Mouse (Mus musculus) adipose tissue, adult 10 weeks (tissue): ENCODE measurements around the gene Dppa5a. TPM values are rescaled to one million over a fixed set of nuclear protein-coding genes. Genes with fewer than 3 reads are reported as not detected.

ENCODE experiments used
- polyA plus RNA-seq: library from polyadenylated mRNA; stranded (reverse); fragments of 350-450 nt; fragmentation: Illumina TruSeq; extraction: RNeasy Lipid Tissue Mini Kit (QIAGEN cat#74804); gene quantifications from one replicate; pipeline ENCODE4 v1.2.3, GENCODE M21; 2014; ENCODE audit warnings: low read depth, low replicate concordance

The Dppa5a gene
- polyA plus RNA-seq: not detected

GRCm38 (mm10) chr9:78367959-78368358 lies at the start of gene Dppa5a:
Dppa5a (minus strand) TSS chr9:78368177.

GRCm38 (mm10) chr9:78395630-78396351 lies 27.8 kb upstream of the Dppa5a start, which contains the start of gene Ddx43:
Ddx43 (plus strand) TSS chr9:78395777.

GRCm38 (mm10) chr9:78378113-78378785 lies 10.3 kb upstream of the Dppa5a start, which contains the start of gene Ooep:
Ooep (minus strand) TSS chr9:78378725.

GRCm38 (mm10) chr9:78355611-78356010 lies 12.4 kb downstream of the Dppa5a start, which contains the start of gene Gsta2:
Gsta2 (minus strand) TSS chr9:78355788.

GRCm38 (mm10) chr9:78327289-78327688 lies 40.7 kb downstream of the Dppa5a start, which contains the start of gene Omt2b:
Omt2b (plus strand) TSS chr9:78327589.

Other genes starting within 250 kb of the Dppa5a start
- 55.6 TPM for gene Gsta4, start 185.4 kb downstream of the Dppa5a start, polyA plus RNA-seq
- gene Gsta1, start 137.5 kb downstream of the Dppa5a start, polyA plus RNA-seq: not detected
- not detected for gene Gm3776, start 111.0 kb downstream of the Dppa5a start, polyA plus RNA-seq
- gene Gm10639, start 78.3 kb downstream of the Dppa5a start, polyA plus RNA-seq: not detected
- gene Omt2a, start 53.4 kb downstream of the Dppa5a start, polyA plus RNA-seq: not detected
- gene Omt2b, start 40.6 kb downstream of the Dppa5a start, polyA plus RNA-seq: not detected
- 1.9 TPM for gene Gsta2, start 12.4 kb downstream of the Dppa5a start, polyA plus RNA-seq
- gene Ooep, start 10.5 kb upstream of the Dppa5a start, polyA plus RNA-seq: not detected
- 0.26 TPM for gene Ddx43, start 27.6 kb upstream of the Dppa5a start, polyA plus RNA-seq
- 0.97 TPM for gene Cgas, start 75.1 kb upstream of the Dppa5a start, polyA plus RNA-seq
- 12.2 TPM for gene Mto1, start 80.0 kb upstream of the Dppa5a start, polyA plus RNA-seq
- gene Gm17324, start 80.6 kb upstream of the Dppa5a start, polyA plus RNA-seq: 0.36 TPM
- gene Eef1a1, start 121.0 kb upstream of the Dppa5a start, polyA plus RNA-seq: 8,136 TPM
- gene Slc17a5, start 219.9 kb upstream of the Dppa5a start, polyA plus RNA-seq: 30.5 TPM
- 3.4 TPM for gene Cd109, start 247.4 kb upstream of the Dppa5a start, polyA plus RNA-seq